Mouse (Mus musculus): Measurements from ENCODE around the gene Crybg1.
"Not testable (repeated sequence)": the region's sequence is repeated elsewhere in the genome, so short reads cannot be mapped to it uniquely, and the experiment has no call there.

Gene Crybg1

DNA sequence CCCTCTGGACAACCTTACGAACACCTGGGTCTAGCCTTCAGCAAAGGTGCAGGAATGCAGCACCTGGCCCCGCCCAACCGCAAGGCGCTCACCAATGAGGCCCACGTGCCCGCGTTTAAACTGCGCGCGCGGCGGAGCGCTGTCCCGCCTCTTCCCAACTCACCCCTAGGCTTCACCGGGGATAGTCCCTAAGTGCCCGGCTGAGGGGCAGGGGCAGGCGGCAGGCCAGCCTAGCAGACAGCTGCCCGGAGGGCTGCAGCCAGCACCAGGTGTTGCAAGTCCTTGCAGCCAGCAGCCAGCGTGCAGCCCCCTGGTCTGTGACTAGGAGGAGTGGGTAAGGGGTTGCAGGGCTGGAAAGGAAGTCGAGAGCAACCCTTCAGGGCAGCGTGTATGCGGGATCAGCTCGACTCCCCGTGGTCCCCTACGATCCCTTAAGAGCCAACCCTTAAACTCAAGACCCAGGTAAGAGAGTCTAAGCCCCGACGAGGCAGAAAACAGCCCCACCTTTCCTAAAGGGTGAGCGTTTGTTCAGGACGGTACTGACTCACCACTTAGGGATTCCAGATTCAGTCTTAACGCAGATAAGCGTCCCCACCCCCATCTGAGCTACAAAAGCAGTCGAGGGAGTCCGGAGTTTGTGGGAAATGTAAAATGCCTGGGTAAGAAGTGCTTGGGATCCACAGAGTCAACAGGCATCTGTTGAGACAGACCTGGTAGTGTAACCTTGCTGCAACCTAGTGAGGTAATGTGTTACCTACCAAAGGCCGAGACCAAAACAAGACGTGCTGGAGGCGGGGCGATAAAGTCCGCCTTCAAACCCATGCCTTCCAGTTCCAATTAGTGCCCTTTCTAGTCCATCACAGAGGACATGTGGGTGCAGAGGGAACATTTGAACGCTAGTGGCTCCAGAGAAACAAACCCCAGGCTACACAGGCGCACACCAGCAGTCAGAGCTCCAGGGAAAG is 142.7 kb downstream of the Crybg1 start:
- DNase-seq (ENCODE audit: low read depth, low spot score), result no peak

DNA sequence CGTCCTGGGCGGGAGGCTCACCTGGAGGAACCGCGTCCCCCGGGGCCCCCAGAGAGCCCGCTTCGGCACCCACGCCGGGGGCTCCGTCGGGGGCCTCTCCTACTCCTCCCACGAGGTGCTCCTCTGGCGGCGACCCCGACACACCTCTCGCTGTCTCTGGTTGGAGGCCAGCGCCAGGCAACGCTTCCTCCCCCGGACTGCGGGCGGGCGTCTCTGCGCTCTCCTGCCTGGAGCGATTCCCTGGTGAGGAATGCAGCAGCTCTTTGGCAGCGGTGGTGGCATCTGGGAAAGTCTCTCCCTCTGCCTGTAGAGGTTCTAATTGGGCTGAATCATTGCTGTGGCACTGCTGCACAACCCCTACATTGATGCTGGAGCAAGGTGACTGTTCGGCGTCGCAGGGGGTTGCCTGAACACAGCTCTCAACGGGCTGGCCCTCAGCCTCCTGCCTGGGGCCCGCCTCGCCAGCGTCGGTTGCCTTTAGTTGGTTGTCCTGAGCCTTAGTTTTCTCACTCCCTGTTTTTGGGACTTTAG is 144.4 kb downstream of the Crybg1 start:
- no peak for DNase-seq (ENCODE audit: low read depth, low spot score)

DNA sequence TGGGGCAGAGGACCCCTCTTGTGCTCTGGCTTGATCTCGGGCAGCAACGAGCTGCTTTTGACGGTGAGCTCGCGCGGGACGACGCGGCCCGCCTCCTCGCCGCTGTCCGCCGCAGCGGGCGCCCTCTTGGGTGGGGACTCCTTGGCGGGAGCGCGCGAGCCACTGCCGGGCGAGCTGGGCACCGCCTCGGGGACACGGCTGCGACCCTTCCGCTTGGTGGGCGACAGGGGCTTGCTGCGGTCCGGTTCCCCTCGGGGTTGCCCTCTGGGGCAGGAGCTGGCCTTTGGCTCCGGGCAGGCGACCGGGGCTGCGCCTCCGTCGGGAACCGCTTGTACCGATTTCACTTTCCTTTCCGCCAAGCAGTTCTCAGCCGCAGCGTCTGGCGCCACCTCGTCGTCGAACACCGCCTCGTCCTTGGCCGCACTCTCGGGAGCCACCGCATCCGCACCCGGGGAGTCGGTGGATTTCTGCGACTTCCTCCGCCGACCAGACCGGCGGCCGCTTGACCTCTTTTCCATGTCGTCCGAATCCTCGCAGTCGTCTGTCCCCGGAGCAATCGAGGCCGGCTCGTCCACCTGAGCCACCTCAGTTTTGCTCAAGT is 145.0 kb downstream of the Crybg1 start:
- DNase-seq (ENCODE audit: low read depth, low spot score), result no peak

DNA sequence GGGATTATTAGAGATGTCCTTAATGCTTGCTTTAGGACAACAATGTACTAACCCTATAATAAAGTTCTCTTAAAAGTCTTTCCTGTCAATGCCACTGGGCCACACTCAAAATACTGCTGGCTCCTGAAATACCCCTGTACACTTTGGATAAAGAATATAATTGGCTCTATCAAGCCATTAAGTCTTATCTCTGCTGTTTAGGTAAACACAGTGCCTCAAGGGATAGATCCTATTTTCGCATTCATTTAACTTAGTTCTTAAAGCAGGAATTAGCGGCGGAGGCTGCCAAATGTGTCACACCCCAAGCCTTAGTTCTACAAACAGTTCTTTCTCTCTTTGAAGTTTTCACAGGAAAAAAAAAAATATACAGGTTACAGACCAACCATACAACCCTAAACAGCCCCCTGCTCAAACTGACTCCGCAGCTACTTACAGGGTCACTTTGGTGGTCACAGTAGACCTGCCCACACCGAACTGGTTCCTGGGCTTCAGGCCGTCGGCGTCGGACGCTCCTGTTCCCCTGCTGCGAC is 145.6 kb downstream of the Crybg1 start:
- DNase-seq (ENCODE audit: low read depth, low spot score), result no peak

DNA sequence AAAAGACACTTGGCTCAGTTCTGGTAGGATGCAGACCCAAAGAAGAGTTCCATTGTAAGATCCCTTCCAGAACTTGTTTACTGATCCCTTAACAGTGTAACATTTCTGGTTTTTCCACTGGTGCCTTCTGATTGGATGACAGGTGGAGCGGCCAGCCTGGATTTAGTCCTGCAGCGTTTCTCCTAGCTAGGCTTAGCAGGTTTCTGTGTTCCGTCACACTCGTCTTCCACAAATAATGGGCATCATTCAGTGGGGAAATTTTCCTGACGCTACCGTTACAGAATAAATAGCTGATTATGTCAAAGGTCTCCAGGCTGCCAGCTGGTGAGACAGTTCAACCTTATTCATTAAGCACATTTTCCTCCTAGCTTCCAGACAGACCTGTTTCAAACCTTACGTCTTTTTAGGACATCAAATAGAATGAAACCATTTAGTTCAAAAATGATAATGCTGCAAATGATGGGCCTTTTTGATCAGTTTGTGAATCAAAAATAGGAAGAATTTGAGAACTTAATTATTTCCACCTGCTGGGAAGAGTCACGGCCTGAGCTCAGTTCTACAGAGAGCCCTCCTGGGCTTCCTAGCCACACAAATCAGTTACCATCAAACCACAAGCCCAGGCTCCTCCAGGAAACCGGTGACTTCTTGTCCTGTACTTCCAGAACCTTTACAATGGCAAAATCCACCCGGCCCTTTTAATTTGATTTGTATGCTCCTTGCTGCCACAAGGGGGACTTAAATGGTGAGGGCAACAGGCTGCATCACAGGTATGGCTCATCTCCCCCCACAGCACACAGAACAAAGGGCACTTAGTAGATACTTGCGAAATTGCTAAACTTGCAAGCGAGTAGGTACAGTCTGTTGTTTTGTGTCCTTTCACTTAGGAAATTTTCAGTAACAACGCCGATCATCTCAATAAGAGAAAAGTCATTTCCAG is 146.4 kb downstream of the Crybg1 start:
- DNase-seq (ENCODE audit: low read depth, low spot score), result no peak

DNA sequence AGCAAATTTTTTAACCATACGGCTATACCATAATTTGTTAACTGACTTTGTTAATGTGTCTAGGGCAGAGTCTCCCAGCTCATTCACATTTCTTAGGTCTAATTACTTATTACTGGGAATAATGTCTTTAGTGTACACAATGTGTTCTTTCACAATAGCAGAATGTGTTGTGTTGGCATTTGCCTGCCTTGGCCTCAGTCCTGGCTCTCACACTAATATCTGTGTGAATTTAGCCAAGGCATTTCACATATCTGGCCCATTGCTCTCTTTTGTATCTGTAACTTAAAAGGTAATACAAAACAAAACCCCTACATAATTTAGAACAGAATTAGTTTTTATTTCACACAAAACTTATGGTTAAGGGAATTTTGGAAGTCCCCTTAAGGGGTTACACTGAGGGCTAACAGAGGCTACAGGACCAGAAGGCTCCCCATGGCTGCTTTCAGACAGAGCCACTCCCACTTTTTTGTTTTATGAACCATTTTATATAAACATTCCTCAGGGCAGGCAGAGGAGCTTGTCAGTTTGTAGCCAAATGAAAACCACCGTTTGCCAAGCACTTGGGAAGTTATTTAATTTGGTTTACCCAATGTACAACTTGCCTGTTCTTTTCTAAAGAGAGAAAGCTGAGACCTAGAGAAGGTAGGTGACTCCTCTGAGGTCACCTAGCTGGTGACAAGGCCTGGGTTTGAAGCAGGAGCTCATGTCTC is 148.3 kb downstream of the Crybg1 start:
- DNase-seq (ENCODE audit: low read depth, low spot score), result no peak

DNA sequence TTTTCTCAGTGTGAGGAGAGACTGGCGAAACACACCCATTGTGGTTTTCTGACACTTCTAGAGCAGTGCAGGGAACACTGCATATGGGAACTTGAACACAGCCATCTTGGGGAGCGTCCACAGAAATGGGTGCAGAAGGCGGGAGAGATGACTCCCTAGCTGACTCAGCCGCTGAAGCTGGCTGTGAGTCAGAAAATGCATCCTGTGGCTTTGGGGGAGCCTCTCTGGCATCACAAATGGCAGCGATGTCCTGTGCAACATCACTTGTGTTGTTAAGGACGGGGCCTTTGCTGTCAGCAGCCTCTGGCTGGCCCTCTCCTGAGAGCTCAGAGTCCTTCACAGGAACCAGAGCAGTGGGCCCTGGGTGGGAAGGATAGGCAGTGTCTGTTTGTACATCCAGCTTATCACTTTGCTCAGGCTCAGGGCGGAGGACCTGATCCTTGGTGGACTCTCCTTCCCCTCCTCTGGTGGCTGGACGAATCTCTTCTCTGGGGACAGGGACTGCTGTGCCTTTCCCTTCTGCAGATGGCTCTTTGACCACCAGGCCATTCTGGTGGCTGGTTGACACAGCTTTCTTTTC is 150.1 kb downstream of the Crybg1 start:
- DNase-seq (ENCODE audit: low read depth, low spot score), result no peak

DNA sequence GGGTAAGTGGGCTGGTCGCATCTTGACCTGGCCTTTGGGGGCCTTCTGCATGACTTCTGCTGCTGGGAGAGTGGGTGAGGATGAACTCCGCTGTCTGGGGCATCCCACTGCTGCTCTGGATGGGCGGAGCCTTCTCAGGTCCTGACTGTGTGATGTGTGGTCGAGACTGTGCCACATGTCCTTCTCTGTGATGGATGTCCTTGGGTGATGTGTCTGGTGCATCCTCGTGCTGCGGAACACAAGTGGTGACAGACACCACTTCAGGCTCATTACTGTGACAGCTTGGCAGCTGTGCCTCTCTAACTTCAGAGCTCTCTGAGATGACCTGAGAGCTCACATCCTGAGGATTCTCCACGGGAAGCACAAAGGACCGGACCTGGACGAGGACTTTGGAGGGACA is 150.6 kb downstream of the Crybg1 start:
- DNase-seq (ENCODE audit: low read depth, low spot score), result no peak

DNA sequence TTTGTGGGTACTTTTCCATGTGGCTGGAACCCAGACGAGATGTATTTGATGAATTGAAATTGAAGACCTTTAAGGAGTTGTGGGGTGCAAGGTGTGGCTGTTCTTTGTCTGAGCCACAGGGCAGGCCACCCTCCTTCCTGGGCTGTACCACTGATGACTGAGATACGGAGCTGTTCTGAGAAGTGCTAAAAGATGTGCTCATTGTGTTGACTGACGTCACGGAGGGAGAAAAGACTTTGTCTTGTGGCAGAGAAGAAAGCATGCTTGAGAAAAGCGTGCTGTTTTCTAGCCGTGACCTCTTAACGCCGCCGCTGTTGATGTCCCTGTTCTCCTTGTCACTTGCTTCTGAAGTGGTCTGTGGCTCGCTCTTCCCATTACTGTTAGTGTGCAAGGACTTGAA is 151.4 kb downstream of the Crybg1 start:
- no peak for DNase-seq (ENCODE audit: low read depth, low spot score)

DNA sequence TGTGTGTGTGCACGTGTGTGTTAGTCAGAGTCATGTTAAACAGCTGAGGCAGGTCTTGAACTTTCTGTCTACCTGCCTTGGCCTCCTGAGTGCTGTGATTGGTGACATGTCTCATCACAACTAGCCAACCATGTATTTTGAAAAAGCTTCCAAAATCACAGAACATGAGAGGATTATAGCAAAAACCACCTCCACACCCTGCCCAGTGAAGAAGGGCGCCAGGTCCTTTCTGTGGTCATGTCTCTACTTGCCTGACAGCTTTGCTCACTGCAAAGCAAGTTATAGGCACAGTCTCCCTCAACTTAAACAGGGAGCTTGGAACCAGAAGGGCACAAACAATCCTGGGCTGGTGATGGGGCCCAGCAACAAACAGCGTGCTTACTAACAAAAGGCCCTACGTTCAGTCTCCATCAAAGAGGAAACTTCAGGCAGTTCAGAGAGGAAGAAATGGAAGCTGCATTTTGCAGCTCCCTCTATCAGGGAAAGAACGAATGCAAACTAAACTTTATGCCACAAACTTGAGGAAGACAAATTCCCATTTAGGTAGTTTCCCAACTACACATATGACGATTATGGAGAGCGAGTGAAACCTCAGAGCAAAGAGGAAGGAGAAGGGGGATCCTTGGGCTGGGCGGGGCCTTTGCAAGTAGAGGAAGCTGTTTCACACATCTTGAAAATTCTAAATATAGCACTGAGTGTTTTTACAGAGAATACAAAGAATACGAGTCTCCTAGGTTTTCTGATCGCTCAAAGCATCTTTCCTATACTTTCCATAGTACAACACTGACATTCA is 152.6 kb downstream of the Crybg1 start:
- DNase-seq (ENCODE audit: low read depth, low spot score), result no peak

DNA sequence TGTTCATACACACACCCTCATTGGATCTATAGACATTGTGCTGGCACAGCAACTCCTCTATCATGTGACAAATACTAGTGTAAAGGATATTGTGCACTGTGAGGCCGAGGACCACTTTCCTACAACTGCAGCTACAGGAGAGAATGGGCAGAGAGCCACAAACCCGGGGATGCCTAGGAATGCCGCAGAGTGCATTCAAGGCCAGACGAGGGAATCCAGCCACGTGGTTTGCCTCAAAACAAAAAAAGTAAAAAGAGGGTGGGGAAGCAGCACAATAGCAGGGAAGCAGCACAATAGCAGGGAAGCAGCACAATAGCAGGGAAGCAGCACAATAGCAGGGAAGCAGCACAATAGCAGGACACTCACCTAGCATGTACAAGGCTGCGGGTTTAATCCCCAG is 155.5 kb downstream of the Crybg1 start:
- no peak for DNase-seq (ENCODE audit: low read depth, low spot score)

DNA sequence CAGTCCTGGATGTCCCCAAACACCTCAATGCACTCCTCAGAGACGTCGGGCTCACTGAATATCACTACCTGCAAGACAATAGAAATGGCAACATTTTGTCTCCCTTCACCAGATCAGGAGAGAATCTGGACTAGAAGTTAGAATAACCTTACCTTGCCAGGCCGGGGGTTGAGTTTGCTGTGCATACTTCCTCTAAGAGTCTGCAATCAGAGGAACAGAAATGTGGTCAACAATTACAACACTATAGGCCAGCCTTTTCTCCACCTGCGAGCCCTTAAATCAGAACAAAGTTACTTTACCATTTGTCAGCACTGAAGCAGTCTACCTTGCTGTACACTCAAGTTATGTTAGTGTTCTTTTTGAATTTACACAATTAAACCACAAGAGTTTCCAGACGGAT is 156.1 kb downstream of the Crybg1 start:
- no peak for DNase-seq (ENCODE audit: low read depth, low spot score)

DNA sequence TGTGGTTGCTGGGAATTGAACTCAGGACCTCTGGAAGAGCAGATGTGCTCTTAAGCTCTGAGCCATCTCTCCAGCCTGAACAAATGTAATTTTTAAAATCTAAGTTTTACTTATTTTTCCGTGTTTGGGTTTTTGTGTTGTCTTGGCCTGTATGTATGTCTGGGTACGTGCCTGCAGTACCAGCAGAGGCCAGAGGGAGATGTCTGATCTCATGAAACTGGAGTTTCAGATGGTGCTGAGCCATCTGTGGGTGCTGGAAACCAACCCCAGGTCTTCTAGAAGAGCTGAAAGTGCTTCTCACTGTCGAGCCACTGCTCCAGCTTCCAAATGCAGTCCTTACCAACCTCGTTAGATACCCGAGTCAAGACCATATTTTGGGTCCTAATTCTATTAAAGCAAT is 157.4 kb downstream of the Crybg1 start:
- no peak for DNase-seq (ENCODE audit: low read depth, low spot score)

DNA sequence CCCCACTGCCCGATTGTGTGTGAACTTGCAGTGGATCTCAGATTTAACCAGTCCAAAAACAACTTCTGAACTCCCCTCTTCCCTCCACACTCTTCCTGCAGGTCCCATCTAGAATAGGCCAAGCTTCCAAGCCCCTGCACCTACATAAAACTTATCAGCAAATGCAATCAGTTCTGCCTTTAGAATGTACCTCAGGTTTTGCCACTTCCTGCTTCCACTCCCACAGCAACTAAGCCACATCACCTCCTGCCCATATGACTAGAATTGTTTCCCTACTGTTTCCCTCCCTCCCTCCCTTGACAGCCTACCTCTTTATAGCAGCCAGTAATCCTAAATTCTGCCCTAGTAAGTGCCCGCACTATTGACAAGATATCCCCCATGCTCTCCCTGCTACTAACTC is 164.8 kb downstream of the Crybg1 start:
- DNase-seq (ENCODE audit: low read depth, low spot score), result no peak

DNA sequence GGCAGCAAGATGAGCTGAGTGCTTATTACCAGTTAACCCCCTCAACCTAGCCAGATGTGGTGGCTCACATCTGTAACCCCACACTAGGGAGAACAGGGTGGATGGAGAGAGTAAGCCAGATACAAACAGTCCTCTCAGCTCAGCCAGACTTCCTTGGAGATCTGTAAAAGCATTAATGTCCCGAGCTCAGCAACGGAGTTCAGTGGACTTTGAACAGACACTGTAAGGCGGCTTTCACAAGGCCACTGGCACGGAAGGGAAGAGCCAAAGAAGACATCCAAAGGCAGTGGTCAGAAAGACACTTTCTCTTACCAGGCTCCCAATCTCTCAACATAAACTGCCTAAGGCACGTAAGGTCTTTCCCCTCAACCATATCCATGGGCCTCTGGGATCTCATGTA is 165.4 kb downstream of the Crybg1 start:
- DNase-seq (ENCODE audit: low read depth, low spot score), result no peak

DNA sequence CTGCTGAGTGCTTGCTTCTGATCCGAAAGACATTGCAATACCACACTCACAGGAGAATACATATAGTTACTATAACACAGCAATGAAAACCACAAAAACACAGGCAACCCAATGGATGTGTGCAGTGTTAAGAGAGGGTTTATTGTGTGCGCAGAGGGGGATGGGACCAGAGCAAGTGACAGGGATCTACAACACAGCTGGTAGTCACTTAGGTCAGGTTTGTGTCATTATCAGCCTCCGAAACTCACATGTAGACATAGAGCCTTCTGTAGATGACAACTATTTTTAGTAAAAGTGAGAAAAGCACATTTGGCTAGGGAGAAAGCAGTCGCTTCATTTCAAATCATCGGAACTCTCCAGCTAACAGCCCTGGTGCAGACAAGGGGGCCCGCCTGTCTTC is 166.2 kb downstream of the Crybg1 start:
- DNase-seq (ENCODE audit: low read depth, low spot score), result no peak

DNA sequence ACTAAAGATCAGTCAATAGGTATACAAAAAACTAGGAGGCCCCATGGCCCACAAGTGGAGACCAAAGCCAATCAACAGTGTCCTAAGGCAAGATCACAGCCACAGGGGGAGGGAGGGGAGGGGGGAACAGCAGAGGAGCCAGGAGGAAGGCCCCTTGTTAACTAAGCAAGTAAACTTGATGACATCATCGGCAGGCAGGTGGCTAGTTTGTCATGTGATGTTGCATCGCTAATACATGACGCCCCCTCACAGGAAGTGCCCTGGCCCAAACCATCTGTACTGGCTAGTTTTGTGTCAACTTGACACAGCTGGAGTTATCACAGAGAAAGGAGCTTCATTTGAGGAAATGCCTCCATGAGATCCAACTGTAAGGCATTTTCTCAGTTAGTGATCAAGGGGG is 167.9 kb downstream of the Crybg1 start:
- not testable (repeated sequence) for DNase-seq (ENCODE audit: low read depth, low spot score)

DNA sequence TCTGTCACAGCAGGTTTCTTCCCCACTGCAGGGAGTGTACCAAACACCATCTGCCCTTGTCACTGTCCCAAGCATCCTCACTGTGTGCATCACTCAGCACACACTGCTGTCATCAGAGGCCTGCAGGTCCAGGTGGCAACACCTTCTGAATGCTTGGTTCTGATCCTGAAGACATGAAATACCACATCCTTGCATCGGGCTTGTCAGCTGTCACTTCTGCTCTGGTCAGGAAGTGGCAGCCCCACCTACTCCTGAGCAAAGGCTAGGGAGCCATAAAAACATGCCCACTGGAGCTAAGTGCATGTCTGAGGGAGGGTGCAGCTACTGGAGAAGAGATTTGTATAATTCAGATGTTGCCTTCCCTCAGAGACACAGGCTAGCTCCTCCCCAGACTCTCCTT is 168.6 kb downstream of the Crybg1 start:
- DNase-seq (ENCODE audit: low read depth, low spot score), result no peak

DNA sequence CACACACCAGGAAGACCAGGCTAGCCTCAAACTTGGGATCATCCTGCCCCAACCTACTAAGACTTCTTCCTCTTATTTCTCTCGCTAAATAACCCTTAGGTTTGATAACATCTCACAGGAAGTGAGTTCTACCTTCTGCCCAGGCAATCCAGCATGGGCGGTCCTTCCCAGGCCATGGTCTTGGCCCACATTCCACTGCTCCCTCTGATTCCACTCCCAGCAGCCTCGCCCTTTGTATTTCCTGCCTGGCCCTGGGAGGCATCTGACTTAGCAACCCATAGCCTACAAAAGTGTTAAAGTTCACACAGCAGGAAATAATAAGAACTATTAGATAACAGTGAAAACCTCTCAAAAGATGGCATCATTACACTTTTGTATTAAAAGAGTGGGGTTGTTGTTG is 171.3 kb downstream of the Crybg1 start:
- no peak for DNase-seq (ENCODE audit: low read depth, low spot score)

DNA sequence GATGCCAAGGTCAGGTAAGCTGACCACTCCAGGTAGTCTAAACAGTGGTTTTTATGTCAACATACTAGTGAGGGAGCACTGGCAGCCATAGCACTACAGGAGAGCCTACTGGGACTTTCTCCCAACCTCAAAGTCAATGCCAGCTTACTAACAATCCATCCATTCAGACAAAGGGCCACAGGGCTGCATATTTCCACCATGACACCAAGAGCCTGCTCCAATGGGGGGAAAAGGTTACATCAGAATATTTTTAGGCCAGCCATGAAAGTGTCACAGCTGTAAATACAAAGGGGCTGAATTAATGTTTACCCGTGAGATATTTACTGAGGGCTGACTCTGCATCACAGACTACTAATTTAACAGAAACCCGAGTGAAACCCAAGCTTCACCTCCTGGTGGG is 175.4 kb downstream of the Crybg1 start:
- no peak for DNase-seq (ENCODE audit: low read depth, low spot score)

All from WW6 (cell line).